Mouse (Mus musculus): ENCODE measurements around the gene Tulp1. TPM values are rescaled to one million over a fixed set of nuclear protein-coding genes. Genes with fewer than 3 reads are reported as not detected.

The Tulp1 gene
- polyA plus RNA-seq, 1 experiment from 2014 or later, result 3.3 TPM

- Histone ChIP-seq H3K4me2 (replicated peaks; ENCODE audit: low read depth) (peak overlapping the region; percentile 83), H3K9ac (ENCODE audit: low read length) (peak overlapping the region; percentile 93), H3K4me1 (replicated peaks; ENCODE audit: control insufficient read depth, insufficient read depth) (0 out of 2 replicates have a peak, but pooled peaks cover 3% of the 10 kb centered on the region), H3K27ac (replicated peaks) (peak overlapping the region; percentile 97), H3K27me3 (ENCODE audit: control insufficient read depth, insufficient read depth, low read length) (no peaks in the 10 kb centered on the region), H3K9me3 (ENCODE audit: control insufficient read depth, low read length) (no peaks in the 10 kb centered on the region), H3K36me3 (ENCODE audit: control insufficient read depth, insufficient read depth, low read length) (peaks cover 4% of the 10 kb centered on the region; the same call in 1 of the 2 replicates), H3K4me3 (ENCODE audit: low read depth, low read length) (peak overlapping the region; percentile 72)
- ATAC-seq (ENCODE audit: low FRiP score, low TSS enrichment) (no peak; the same call in 1 of the 2 replicates), DNase-seq (ENCODE audit: low spot score) (no peak)
- under 1% methylated on average over 11 of the region's 11 CpGs for WGBS
- TF ChIP-seq EP300 (optimal IDR thresholded peaks at IDR 0.05) (no peak), CTCF (IDR thresholded peaks at IDR 0.05; ENCODE audit: low read depth) (no peak)
Observed at GRCm38 (mm10) chr17:28313880-28314225, 51.2 kb downstream of the Tulp1 start.

GRCm38 (mm10) chr17:28313212-28313879, 51.7 kb downstream of the Tulp1 start, which contains the start of gene Fance:
TSS of gene Fance (plus strand) at chr17:28313519.
- Histone ChIP-seq H3K4me2 (replicated peaks; ENCODE audit: low read depth) (peak within 1 kb of the TSS; percentile 83), H3K4me1 (replicated peaks; ENCODE audit: control insufficient read depth, insufficient read depth) (0 out of 2 replicates have a peak, but pooled peaks cover 3% of the 10 kb centered on the region), H3K4me3 (ENCODE audit: low read depth, low read length) (peak within 1 kb of the TSS; percentile 72), H3K9me3 (ENCODE audit: control insufficient read depth, low read length) (no peaks in the 10 kb centered on the region), H3K27me3 (ENCODE audit: control insufficient read depth, insufficient read depth, low read length) (no peaks in the 10 kb centered on the region), H3K9ac (ENCODE audit: low read length) (peak within 1 kb of the TSS; percentile 93), H3K36me3 (ENCODE audit: control insufficient read depth, insufficient read depth, low read length) (peaks cover 4% of the 10 kb centered on the region; the same call in 1 of the 2 replicates), H3K27ac (replicated peaks) (peak within 1 kb of the TSS; percentile 97)
- WGBS, result under 1% methylated on average over 69 of the region's 69 CpGs
- peak; percentile 98 for ATAC-seq (ENCODE audit: low FRiP score, low TSS enrichment)
- peak; percentile 100 for DNase-seq (ENCODE audit: low spot score)
- TF ChIP-seq CTCF (IDR thresholded peaks at IDR 0.05; ENCODE audit: low read depth) (no peak), EP300 (optimal IDR thresholded peaks at IDR 0.05) (no peak)

GRCm38 (mm10) chr17:28312232-28313211, 52.5 kb downstream of the Tulp1 start:
- peak; percentile 59 for TF ChIP-seq CTCF (IDR thresholded peaks at IDR 0.05; ENCODE audit: low read depth)
- TF ChIP-seq EP300 (optimal IDR thresholded peaks at IDR 0.05), result peak; percentile 27
- Histone ChIP-seq H3K9me3 (ENCODE audit: control insufficient read depth, low read length) (no peaks in the 10 kb centered on the region), H3K4me2 (replicated peaks; ENCODE audit: low read depth) (peak overlapping the region; percentile 32; the same call in 1 of the 2 replicates), H3K9ac (ENCODE audit: low read length) (no peak overlapping the region), H3K4me3 (ENCODE audit: low read depth, low read length) (peak overlapping the region; percentile 72; the same call in 1 of the 2 replicates), H3K27ac (replicated peaks) (0 out of 2 replicates have a peak overlapping the region, but pooled peaks have one; percentile 24), H3K4me1 (replicated peaks; ENCODE audit: control insufficient read depth, insufficient read depth) (0 out of 2 replicates have a peak, but pooled peaks cover 3% of the 10 kb centered on the region), H3K27me3 (ENCODE audit: control insufficient read depth, insufficient read depth, low read length) (no peaks in the 10 kb centered on the region), H3K36me3 (ENCODE audit: control insufficient read depth, insufficient read depth, low read length) (peaks cover 4% of the 10 kb centered on the region; the same call in 1 of the 2 replicates)
- ATAC-seq (ENCODE audit: low FRiP score, low TSS enrichment), result 0 out of 2 replicates have a peak, but pooled peaks have one; percentile 0
- DNase-seq (ENCODE audit: low spot score), result peak; percentile 44
- 27% methylated on average over 15 of the region's 17 CpGs for WGBS

- Histone ChIP-seq H3K9me3 (ENCODE audit: control insufficient read depth, low read length) (no peaks in the 10 kb centered on the region), H3K4me1 (replicated peaks; ENCODE audit: control insufficient read depth, insufficient read depth) (0 out of 2 replicates have a peak, but pooled peaks cover 3% of the 10 kb centered on the region), H3K27ac (replicated peaks) (no peak overlapping the region), H3K4me3 (ENCODE audit: low read depth, low read length) (no peak overlapping the region), H3K9ac (ENCODE audit: low read length) (no peak overlapping the region), H3K27me3 (ENCODE audit: control insufficient read depth, insufficient read depth, low read length) (no peaks in the 10 kb centered on the region), H3K36me3 (ENCODE audit: control insufficient read depth, insufficient read depth, low read length) (no peaks in the 10 kb centered on the region; the same call in 1 of the 2 replicates), H3K4me2 (replicated peaks; ENCODE audit: low read depth) (no peak overlapping the region)
- 84% methylated on average over 5 of the region's 5 CpGs for WGBS
- ATAC-seq (ENCODE audit: low FRiP score, low TSS enrichment) (no peak), DNase-seq (ENCODE audit: low spot score) (no peak)
- TF ChIP-seq CTCF (IDR thresholded peaks at IDR 0.05; ENCODE audit: low read depth) (no peak), EP300 (optimal IDR thresholded peaks at IDR 0.05) (no peak)
Observed at GRCm38 (mm10) chr17:28311366-28312132, 53.5 kb downstream of the Tulp1 start.

- Histone ChIP-seq H3K27me3 (ENCODE audit: control insufficient read depth, insufficient read depth, low read length) (no peaks in the 10 kb centered on the region), H3K4me2 (replicated peaks; ENCODE audit: low read depth) (no peak overlapping the region), H3K9ac (ENCODE audit: low read length) (no peak overlapping the region), H3K4me3 (ENCODE audit: low read depth, low read length) (no peak overlapping the region), H3K36me3 (ENCODE audit: control insufficient read depth, insufficient read depth, low read length) (no peaks in the 10 kb centered on the region), H3K27ac (replicated peaks) (no peak overlapping the region), H3K4me1 (replicated peaks; ENCODE audit: control insufficient read depth, insufficient read depth) (0 out of 2 replicates have a peak, but pooled peaks cover 3% of the 10 kb centered on the region), H3K9me3 (ENCODE audit: control insufficient read depth, low read length) (no peaks in the 10 kb centered on the region)
- TF ChIP-seq CTCF (IDR thresholded peaks at IDR 0.05; ENCODE audit: low read depth) (0 out of 2 replicates have a peak, but pooled peaks have one; percentile 28), EP300 (optimal IDR thresholded peaks at IDR 0.05) (no peak)
- DNase-seq (ENCODE audit: low spot score), result no peak
- ATAC-seq (ENCODE audit: low FRiP score, low TSS enrichment), result no peak
- 74% methylated on average over 3 of the region's 3 CpGs for WGBS
Observed at GRCm38 (mm10) chr17:28310831-28311230, 54.2 kb downstream of the Tulp1 start.
